Mouse (Mus musculus): ENCODE data around the gene Hoxd9. TPM values are rescaled to one million over a fixed set of nuclear protein-coding genes. Genes with fewer than 3 reads are reported as not detected.

The Hoxd9 gene
- total RNA-seq, 2 experiments from 2014 or later, result not detected

- no peak for DNase-seq (ENCODE audit: extremely low spot score in 1 of 2, low spot score in 1 of 2)
Observed at GRCm38 (mm10) chr2:74745540-74746297, 48.2 kb downstream of the Hoxd9 start.

DNA sequence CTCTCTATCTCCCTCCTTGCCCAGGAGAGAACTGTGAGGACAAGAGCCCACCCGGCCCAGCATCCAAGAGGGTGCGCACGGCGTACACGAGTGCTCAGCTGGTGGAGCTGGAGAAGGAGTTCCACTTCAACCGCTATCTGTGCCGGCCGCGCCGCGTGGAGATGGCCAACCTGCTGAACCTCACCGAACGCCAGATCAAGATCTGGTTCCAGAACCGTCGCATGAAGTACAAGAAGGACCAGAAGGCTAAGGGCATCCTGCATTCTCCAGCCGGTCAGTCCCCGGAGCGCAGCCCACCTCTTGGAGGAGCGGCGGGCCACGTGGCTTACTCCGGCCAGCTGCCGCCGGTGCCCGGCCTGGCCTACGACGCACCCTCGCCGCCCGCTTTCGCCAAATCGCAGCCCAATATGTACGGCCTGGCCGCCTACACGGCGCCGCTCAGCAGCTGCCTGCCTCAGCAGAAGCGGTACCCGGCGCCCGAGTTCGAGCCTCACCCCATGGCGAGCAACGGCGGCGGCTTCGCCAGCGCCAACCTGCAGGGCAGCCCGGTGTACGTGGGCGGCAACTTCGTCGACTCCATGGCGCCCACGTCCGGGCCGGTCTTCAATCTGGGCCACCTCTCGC, 48.9 kb downstream of the Hoxd9 start:
- DNase-seq (ENCODE audit: extremely low spot score in 1 of 2, low spot score in 1 of 2), result no peak

- DNase-seq (ENCODE audit: extremely low spot score in 1 of 2, low spot score in 1 of 2), result no peak
Observed at GRCm38 (mm10) chr2:74747006-74747405, 49.5 kb downstream of the Hoxd9 start.

- DNase-seq (ENCODE audit: extremely low spot score in 1 of 2, low spot score in 1 of 2), result no peak
Observed at GRCm38 (mm10) chr2:74747661-74748141, 50.2 kb downstream of the Hoxd9 start.

GRCm38 (mm10) chr2:74748436-74748995, 51.0 kb downstream of the Hoxd9 start:
- no peak for DNase-seq (ENCODE audit: extremely low spot score in 1 of 2, low spot score in 1 of 2)

GRCm38 (mm10) chr2:74749337-74750121, 52.0 kb downstream of the Hoxd9 start:
- DNase-seq (ENCODE audit: extremely low spot score in 1 of 2, low spot score in 1 of 2), result no peak

Small RNAs within 50 kb of the gene (microRNA-seq; reads per million reads assigned to microRNA genes)
- gene Gm44463, result 0 reads per million in 2 experiments
- gene Mir10b, result 7.6 to 20.4 reads per million in 2 experiments

Other genes with a start within 250 kb of the Hoxd9 start
- gene Lnpk, start 118.3 kb upstream of the Hoxd9 start, total RNA-seq (2021), result 10 to 100 TPM; 52.6 to 53.5 TPM
- gene Evx2, start 38.2 kb upstream of the Hoxd9 start, total RNA-seq (2021), result not detected
- gene Hoxd13, start 29.4 kb upstream of the Hoxd9 start, total RNA-seq (2021), result not detected
- gene Hoxd12, start 22.7 kb upstream of the Hoxd9 start, total RNA-seq (2021), result not detected
- gene Hoxd11, start 18.2 kb upstream of the Hoxd9 start, total RNA-seq (2021), result not detected
- gene Hoxd10, start 5.8 kb upstream of the Hoxd9 start, total RNA-seq (2021), result not detected
- not detected for gene Hoxd8, start 6.9 kb downstream of the Hoxd9 start, total RNA-seq (2021)
- gene Hoxd3, start 14.2 kb downstream of the Hoxd9 start, total RNA-seq (2021), result not detected
- not detected for gene Hoxd4, start 14.2 kb downstream of the Hoxd9 start, total RNA-seq (2021)
- gene Gm28230, start 29.0 kb downstream of the Hoxd9 start, total RNA-seq (2021), result not detected
- under 1 TPM; 0.20 to 0.26 TPM for gene Hoxd1, start 65.3 kb downstream of the Hoxd9 start, total RNA-seq (2021)
- 10 to 100 TPM; 43.7 to 46.3 TPM for gene Mtx2, start 128.1 kb downstream of the Hoxd9 start, total RNA-seq (2021)

Data from layer of hippocampus, postnatal 25 days (tissue).